Mouse (Mus musculus) Muller cell, postnatal 12 days (primary cell): ENCODE results near the gene 1700001K19Rik.
"Not testable (repeated sequence)": the region's sequence is repeated elsewhere in the genome, so short reads cannot be mapped to it uniquely, and the experiment has no call there.

ENCODE experiments used
- DNase-seq: peaks from one replicate; pipeline ENCODE4 v3.0.0-alpha.2; 2015; ENCODE audit errors: inconsistent ontology term

1700001K19Rik gene

DNA sequence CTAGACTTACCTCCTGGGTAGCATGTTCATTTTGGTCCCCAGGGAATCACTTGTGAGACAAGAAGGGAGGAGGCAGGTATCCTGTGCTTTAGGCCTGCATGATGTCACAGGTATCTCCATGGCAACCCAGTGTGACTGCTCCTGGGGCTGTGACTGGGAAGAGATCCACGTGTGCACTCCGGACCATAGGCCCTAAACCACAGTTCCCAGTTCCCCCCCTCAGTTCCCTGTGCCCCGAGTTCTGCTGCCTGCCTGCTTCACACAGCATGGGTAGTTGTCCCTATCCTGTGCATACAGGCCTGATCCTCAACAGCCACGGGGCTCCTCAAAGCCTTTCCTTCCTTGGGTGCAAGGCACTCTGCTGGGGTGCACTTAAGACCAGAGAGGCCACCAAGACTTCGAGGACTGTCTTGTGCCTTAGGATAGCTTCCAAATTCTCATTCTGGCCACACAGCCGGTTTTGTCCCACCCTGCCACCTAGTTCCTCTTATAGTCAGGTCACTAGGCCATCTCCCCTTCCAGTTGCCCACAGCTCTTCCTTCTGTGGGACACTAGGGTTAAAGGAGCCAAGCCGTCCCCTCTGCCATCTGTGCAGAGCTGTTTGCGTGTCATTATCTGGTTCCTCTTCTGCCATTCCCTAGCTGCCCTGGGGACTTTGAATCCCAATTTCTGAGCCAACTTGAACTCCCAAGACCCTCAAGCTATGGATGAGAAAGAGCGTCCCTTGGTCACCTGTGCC, at the start of gene 1700001K19Rik:
1700001K19Rik (minus strand) TSS at position 59 of the 739 bp plus-strand sequence.
- DNase-seq, result no peak

DNA sequence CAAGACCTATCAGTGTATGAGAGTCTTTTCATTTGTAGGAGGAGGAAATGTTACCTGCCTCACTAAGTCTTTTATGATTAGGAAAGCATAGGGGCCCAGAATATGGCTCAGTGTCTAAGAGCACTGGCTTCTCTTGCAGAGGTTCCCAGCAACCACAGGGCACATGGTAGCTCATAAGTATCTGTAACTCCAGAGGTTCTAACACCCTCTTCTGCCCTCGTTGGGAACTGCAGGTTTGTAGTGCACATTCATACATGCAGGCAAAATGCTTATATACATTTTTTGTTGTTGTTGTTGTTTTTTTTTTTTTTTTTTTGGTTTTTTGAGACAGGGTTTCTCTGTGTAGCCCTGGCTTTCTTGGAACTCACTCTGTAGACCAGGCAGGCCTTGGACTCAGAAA, 44.0 kb upstream of the 1700001K19Rik start:
- no peak for DNase-seq

DNA sequence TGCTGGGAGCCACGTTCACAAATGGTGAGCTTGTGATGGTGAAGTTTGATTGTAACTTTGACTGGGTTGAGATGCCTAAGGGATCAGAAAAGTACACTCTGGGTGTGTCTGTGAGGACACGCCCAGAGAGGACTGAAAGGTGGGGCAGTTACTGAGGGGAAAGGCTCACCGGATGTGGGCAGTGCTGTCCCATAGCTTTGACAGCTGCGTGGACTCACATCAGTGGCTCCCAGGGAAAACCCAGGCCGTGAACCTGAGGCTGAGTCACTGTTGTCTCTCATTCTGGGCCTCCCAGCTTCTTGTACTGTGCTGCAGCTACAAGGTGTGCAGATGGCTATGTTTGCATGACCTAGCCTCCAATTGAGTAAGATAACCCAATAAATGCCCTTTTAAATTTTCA, 43.1 kb upstream of the 1700001K19Rik start:
- DNase-seq, result no peak

GRCm38 (mm10) chr12:110725051-110725450, 42.6 kb upstream of the 1700001K19Rik start:
- no peak for DNase-seq

- no peak for DNase-seq
Measured at GRCm38 (mm10) chr12:110716004-110716403, 33.6 kb upstream of the 1700001K19Rik start.

DNA sequence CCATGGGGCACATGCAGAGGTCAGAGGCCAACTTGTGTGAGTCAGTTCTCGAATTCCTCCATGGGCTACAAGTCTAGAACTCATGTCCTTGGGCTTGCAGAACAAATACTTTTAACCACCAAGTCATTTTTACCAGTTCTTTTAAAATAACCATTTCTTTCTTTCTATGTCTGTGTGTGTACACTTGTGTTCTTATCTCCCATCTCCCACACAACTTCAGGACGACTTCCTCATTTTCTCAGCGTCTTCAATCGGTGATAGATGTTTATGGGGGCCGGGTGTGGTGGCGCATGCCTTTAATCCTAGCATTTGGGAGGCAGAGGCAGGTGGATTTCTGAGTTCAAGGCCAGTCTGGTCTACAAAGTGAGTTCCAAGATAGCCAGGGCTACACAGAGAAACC, 31.8 kb upstream of the 1700001K19Rik start:
- no peak for DNase-seq

GRCm38 (mm10) chr12:110713784-110714183, 31.4 kb upstream of the 1700001K19Rik start:
- DNase-seq, result no peak

- no peak for DNase-seq
Measured at GRCm38 (mm10) chr12:110711270-110711669, 28.9 kb upstream of the 1700001K19Rik start.

GRCm38 (mm10) chr12:110707451-110707850, 25.0 kb upstream of the 1700001K19Rik start:
- DNase-seq, result no peak

DNA sequence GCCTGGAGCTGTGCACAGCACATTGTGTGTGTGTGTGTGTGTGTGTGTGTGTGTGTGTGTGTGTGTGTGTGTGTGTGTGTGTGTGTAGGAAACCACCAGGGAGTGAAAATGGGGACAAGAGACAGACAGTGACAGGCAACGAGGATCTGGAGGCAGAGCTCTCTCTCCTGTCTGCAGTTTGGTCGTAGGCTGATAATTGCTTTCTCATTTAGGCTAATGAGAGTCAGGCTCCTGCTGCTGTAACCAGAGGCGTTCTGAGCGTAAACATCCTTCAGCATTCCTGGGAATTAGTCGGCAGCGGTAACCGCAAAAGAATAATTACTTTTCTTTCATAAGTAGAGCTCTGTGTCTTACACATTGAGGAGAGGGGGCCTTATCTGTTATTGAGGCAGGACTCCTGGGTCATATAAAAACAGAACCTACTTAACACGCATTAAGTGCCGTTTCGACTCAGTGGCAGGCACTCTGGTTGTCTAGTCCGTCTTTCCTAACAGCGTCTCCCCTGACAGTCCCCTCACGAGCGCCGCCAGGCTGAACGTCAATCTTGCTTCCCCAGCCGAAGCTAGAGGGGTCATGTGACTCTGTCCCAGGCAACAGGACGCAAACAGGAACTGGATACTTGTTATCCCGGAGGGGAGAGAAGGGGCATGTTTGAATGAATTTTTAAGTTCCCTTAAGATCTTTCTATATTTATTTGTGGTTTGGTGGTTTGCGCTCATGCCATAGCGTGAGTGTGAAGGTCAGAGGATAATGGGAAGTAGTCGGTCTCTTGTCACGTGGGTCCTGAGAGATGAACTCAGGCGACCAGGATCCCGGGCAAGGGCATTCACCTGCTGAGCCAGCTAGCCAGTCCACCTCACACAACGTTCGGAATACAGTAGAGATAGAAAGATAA, 24.2 kb upstream of the 1700001K19Rik start:
- DNase-seq, result peak; percentile 90

- DNase-seq, result not testable (repeated sequence)
Measured at GRCm38 (mm10) chr12:110705419-110705818, 23.0 kb upstream of the 1700001K19Rik start.

- no peak for DNase-seq
Measured at GRCm38 (mm10) chr12:110703682-110704081, 21.3 kb upstream of the 1700001K19Rik start.

- DNase-seq, result peak; percentile 88
Measured at GRCm38 (mm10) chr12:110703008-110703471, 20.6 kb upstream of the 1700001K19Rik start.

GRCm38 (mm10) chr12:110702556-110702955, 20.1 kb upstream of the 1700001K19Rik start, which contains the start of gene Hsp90aa1:
TSS of gene Hsp90aa1 (minus strand) at chr12:110702728.
- no peak for DNase-seq

DNA sequence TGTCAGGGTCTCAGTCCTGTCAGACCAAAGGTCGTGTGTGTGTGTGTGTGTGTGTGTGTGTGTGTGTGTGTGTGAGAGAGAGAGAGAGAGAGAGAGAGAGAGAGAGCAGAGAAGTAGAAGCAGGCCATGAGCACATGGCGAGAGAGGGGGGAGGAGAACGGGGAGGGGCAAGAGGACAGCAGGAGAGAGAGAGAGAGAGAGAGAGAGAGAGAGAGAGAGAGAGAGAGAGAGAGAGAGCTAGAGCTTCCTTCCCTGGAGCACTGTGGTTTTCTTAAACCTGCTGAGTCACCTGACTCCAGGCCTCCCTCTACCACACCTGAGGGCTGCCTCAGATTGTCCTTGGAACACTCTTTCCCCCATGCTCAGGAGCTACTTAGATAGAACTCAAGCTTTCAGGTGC, 18.9 kb upstream of the 1700001K19Rik start:
- not testable (repeated sequence) for DNase-seq

GRCm38 (mm10) chr12:110700730-110701129, 18.3 kb upstream of the 1700001K19Rik start:
- DNase-seq, result no peak

GRCm38 (mm10) chr12:110699171-110699547, 16.7 kb upstream of the 1700001K19Rik start:
- DNase-seq, result no peak

- no peak for DNase-seq
Measured at GRCm38 (mm10) chr12:110698523-110699170, 16.2 kb upstream of the 1700001K19Rik start.

DNA sequence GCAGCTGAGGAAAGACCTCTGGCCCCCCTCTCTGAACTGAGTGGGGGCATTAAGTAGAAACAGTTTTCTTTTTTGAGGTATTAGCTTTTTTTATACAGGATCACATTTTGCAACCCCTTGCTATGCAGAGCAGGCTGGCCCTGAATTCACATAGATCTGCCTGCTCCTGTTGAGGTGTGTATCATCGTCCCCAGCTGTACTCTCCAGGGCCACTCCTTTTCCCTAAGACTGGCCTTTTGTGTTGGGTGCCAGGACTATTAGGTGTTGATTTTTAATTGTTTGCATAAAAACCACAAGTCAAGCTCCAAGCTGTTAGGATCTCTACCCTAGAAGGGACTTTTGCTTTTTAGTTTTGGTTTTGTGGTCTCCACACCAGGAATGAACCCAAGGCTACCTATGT, 15.7 kb upstream of the 1700001K19Rik start:
- DNase-seq, result no peak

DNA sequence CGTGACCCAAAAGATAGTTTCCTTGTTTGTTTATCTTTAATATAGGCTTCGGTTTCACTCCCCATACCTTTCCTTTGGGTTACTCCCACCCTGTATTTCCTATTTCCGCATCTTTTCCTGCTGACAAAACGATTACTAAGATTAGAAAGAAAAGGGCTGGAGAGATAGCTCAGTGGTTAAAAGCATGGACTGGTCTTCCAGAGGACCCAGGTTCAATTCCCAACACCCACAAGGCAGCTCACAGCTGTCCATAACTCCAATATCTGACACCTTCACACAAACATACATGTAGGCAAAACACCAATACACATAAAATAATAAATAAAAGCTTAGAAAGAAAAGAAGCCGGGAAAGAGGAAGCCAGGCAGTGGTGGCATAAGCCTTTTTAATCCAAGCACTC, 15.0 kb upstream of the 1700001K19Rik start:
- no peak for DNase-seq

DNA sequence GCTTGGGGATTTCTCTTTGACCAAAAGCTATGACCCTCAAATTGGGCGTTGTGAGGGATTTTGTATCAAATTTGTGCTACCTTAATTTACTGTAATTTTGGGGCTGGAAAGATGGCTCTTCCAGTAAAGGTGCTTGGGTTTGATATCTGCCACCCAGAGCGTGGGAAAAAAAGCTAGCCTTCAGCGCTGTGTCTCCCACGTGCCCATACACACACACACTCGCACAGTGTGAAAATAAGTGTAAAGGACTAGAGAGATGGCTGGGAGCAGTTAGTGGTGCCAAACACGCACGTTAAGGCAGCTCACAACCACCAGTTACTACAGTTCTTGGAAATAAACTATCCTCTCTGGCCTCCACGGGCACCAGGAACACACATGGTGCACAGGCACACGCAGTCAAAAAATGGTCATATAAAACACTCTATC, 14.6 kb upstream of the 1700001K19Rik start:
- no peak for DNase-seq
